Mouse (Mus musculus): ENCODE results near the gene Slc25a33. TPM values are rescaled to one million over a fixed set of nuclear protein-coding genes. Genes with fewer than 3 reads are reported as not detected.
"Not testable (repeated sequence)": the region's sequence is repeated elsewhere in the genome, so short reads cannot be mapped to it uniquely, and the experiment has no call there.

Slc25a33 gene
- total RNA-seq, 2 experiments from 2014 or later: 7.2 to 9.5 TPM

- DNase-seq: no peak
These were observed 15.7 kb downstream of the Slc25a33 start for GRCm38 (mm10) chr4:149758423-149758822.

DNA sequence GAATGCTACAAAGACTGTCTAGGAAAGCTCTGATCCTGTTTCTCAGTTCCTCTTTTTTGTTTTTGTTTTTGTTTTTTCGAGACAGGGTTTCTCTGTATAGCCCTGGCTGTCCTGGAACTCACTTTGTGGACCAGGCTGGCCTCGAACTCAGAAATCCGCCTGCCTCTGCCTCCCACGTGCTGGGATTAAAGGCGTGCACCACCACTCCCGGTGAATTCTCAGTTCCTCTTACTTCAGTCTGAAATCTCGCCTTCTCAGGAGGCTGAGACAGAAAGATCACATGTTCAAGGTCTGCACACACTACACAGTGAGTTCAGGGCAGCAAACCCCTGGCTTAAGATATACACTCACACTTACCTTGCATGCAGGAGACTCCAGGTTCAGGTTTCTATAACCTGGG lies 17.5 kb downstream of the Slc25a33 start:
- not testable (repeated sequence) for DNase-seq

DNA sequence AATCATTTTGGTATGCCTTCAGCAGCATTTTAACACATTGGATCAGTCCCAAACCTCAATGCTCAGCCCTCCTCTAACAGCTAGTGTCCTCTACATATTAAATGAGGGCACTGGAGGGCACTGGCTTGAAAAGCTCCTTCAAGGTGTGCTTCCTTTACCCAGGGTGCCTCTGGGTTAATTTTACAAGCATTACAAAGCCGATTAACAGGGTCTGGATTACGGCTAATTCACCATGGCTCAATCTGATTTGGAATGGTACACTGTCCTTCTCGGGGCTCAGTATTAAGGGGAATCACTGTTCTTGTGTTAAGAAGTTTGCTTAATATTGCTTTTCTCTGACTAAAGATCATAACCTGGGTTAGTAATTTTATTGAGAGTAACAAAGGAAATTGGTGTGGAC lies 21.2 kb downstream of the Slc25a33 start:
- no peak for DNase-seq

- DNase-seq: peak; percentile 71
These were observed 21.8 kb downstream of the Slc25a33 start for GRCm38 (mm10) chr4:149752124-149752799.

GRCm38 (mm10) chr4:149750671-149751070 lies 23.4 kb downstream of the Slc25a33 start:
- DNase-seq: no peak

GRCm38 (mm10) chr4:149749663-149750015 lies 24.4 kb downstream of the Slc25a33 start:
- not testable (repeated sequence) for DNase-seq

DNA sequence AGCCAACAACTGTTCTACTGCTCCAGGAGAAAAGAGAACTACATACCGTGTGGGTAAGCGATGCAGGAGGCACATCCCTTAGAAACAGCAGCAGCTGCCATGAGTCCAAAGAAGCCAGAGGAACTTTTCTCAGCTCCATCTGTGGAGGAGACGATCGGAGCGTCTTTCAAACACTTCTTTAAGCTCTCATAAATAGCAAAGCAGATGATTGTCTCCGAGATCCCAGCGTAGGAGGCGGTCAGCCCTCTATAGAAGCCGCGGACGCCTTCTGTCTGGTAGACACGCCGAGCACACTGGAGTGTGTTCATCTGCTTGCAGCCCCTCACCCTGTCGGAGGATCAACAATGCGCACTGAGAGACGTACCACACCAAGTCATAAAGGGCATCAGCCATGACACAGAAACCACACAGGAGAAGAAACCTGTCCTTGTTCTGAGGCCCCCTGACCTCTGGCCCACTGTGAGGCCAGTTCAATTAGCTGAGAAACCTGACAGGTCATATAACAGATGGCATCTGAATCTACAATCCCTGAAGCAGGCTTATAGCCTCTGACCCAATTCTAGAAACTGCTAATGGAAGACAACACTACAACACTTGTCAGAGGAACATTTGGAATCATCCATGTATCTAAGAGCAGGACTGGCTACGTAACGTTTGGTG lies 24.9 kb downstream of the Slc25a33 start:
- DNase-seq: no peak

- no peak for DNase-seq
These were observed 30.0 kb downstream of the Slc25a33 start for GRCm38 (mm10) chr4:149744119-149744518.

DNA sequence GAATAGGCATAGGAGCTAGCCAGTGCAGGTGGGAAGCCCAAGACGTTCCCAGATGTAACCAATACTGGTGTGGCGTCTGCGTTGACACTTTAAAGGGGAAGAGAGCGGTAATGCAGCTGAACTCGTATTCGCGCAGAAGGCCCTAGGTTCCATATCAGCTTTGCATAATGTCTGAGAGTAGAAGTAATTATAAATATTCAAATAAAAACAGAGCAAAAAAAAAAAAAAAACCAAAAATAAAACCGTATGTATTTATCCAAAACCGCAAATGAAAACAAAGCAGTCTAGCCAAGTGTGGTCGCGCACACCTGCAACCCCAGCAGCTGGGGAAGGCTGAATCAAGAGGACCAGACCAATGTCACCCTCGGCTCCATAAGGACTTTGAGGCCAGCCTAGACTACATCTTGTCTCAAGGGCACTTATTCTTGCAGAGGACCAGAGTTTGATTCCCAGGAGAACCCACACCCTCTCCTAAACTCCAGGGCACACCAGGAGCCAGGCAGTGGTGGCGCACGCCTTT lies 32.0 kb downstream of the Slc25a33 start:
- DNase-seq: no peak

DNA sequence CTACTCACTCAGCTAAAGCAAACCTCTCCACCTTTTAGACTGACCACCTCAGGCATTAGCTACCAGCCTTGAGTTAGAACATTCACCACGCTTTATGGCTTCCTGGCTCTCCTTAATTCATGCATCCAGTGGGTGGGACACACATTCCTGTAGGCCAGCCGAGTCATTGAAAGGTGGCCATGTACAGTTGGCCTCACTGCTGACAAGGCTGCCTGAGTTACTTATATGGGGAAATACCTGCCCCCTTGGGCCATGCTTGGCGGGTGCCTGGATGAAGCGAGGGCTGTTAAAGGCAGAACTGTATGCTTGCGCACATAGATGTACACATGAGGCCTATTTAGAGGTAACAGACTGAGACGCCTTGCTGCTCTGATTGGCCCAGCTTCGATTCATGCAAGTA lies 33.8 kb downstream of the Slc25a33 start:
- DNase-seq: no peak

DNA sequence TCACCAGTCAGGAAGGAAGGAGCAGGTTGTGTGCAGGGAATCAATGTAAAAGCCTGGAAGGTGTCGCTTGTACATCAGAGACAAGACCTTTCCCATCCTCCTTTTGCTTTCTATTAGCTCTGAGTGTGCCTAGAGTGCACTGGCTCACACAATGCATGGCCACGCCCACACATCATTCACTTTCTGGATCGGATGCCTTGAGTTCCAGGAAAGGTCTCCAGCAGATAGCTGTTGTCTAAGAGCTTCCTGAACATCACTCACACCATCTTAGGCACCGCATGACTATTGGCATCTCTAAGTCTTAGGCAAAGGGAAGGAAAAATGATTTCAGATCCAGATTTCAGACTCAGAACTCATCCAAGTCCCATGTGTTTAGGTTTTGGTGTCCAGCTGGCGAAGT lies 34.6 kb downstream of the Slc25a33 start:
- no peak for DNase-seq

DNA sequence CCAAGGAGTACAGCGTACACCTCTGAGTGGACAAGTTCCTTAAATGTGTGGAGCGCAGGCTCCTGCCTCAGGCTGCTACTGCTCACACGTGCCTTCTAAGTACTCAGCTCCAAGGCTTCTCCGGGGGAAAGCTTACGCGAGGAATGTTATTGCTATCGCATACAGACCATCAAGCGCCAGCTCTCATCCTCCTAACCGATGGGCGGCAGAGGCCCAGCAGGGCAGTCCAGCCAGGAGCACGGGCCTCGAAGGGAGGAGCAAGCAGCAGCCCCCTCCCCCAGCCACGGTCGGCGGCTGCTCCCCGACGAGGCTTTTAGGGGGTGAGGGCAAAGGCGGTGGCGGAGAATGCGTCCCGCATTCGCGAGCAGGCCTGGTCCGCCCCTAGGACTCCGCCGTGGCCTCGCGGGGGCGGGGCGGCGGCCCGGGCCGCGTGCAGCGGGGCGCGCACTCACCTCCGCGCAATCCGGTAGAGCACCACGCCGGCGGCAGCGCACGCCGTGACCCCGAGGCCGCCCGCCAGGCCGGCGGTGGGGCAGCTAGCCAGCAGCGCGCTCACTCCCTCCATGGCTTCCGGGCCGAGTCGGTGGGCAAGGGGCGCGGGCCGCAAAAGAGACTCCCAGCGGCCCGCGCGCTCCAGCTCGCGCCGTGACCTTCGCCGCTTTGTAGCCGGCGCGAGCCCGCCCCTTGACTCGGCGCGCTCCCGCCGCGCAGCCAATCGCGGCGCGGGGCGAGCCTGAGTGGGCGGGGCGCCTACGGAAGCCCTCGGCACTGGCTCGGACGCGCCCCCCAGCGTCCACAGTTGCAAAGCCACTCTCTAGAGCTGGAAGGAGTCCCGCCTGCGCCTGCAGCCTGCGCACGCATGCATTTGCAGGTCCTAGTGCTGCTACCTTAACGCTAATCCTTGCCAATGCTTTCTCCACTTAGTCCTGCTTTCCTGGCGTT lies 36.4 kb downstream of the Slc25a33 start, which contains the start of gene Tmem201:
TSS of gene Tmem201 (minus strand) at position 662 of the 942 bp plus-strand sequence.
- DNase-seq: peak; percentile 98

DNA sequence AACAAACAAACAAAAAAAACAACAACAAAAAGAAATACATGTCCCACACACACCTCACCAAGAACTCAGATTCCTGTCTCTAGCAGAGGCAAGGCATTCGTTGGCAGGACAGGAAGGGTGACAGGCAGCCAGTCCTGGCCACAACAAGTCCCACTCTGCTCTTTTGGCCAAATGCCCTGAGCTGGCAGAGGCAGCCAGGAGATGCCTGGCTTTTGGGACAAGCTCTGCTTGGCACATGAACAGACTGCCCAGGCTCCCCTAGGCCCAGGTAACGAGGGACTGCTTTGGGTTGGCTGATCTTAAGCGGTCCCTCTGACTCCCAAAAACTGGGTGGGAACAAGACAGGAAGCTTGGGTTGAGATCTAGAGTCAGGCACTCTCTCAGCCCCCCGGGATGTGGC lies 37.5 kb downstream of the Slc25a33 start:
- DNase-seq: peak; percentile 73

GRCm38 (mm10) chr4:149735624-149736250 lies 38.3 kb downstream of the Slc25a33 start:
- DNase-seq: no peak

DNA sequence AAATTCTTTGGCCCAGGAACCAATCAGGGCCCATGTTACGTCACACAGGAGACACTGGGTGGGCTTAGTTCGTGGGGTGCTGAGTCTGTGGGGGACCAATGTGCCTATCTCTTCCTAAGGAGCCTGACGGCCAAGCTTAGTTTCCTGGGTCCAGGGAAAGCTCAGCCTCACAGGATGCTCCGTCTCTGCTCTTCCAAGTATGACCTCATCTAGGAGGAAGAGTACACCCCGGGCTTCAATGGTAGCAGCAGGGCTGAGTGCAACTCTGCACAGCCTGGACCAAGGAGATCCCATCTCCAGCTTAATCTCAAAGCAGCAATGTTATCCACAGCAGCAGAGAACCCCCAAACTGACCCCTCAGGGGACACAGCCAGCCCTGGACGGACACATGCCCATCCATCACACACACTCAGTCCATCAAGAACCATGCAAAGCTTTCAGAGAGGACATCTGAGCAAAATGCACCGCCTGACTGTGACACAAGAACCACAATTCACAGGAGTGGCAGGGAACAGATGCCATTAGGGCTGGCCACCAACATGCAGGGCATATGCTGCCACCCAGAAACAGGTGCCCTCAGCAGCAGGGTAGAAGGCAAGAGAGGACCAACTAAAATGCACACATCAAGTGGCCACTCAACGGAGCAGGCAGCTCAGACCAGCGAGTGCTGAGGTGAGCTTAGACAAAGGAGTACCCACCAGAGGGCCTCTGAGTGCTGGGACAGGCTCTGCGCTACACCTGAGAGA lies 39.2 kb downstream of the Slc25a33 start:
- DNase-seq: no peak

DNA sequence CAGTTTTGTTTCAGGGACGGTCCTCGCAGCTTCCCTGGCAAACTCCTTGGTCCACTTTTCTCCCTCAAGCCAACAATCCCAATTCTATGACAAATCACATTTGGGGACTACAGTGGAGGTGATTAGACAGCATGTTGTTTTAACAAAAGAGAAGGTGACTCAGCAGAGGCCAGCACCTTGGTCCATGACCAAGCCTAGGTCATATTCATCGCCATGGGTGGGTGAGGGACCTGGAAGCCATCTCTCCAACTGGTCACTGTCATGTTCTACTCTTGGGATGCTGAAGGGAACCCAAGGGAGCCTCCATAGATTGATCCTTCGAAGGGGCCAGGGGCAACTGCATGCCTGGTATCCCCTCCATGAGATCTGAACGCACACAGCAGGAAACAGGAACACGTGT lies 39.8 kb downstream of the Slc25a33 start:
- DNase-seq: no peak

DNA sequence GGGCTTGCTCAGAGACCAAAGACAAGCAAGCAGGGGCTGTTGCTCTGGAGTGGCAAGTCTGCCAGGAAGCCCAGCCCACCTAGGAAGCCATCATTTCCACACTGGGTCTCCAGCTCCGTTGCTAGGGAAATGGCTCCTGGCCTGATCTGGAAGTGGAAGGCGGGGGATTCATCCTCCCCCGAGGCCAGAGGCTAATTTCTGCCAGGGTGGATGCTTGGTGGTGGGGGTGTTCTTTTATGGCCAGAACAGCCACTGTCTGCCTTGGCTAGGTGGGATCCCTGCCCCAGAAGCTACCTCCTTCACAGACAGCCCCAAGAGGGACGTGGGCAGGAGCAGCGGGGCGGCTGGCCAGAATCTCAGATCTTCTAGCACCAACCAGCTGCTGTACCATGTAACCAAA lies 40.3 kb downstream of the Slc25a33 start:
- no peak for DNase-seq

DNA sequence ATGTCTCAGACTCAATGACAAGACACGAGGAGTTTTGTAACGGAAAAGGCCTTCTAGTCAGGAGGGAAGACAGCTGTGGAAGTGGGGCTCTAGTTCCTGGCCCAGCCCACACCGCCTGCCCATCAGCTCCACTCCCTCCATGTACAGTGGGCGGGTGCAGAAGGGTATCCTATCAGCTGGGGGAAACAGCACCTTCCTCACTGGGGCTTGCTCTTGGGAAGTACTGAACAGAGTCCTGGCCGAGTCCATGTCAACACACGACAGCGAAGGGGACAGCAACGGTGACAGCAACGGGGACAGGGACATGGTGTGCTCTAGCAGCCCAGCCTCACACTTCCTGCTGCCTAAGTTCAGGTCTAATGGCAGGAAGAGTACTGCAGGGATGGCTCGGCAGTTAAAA lies 41.3 kb downstream of the Slc25a33 start:
- DNase-seq: no peak

DNA sequence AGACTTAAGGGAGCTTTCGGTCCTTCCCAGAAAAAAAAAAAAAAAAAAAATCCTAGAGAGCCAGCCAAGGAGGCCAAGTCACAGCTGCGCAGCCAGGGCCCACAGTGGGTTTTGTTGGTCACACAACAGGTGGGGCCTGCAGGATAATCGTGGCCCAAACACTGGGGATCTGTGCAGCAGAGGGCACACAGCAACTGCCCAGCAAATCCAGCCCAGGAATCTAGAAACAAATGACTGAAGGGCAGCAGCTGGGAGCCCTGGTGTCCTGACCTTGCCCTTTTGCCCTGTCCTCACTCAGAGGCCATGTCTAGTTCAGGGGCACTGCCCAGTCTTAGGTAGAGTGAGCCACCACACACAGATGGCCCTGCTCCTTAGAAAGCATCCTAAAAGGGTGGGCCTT lies 41.8 kb downstream of the Slc25a33 start:
- no peak for DNase-seq

DNA sequence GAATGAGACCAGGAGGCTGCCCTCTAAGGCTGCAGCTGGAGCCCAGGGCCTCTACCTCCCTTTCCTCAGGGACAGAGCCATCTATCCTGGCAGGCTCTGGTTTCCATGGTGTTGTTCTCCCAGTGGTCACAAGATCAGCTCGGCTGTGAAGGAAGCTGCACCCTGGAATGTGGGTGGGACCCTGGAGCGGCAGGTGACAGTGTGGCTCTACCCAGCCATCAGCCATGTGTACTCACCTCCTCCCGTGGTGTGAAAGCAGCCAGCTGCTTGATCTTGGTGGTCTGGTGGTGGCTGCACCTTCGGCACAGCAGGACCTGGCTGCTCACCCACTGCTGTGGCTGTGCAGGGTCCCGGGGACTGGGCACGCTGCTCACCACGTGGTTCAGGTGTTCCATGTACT lies 43.2 kb downstream of the Slc25a33 start:
- no peak for DNase-seq

DNA sequence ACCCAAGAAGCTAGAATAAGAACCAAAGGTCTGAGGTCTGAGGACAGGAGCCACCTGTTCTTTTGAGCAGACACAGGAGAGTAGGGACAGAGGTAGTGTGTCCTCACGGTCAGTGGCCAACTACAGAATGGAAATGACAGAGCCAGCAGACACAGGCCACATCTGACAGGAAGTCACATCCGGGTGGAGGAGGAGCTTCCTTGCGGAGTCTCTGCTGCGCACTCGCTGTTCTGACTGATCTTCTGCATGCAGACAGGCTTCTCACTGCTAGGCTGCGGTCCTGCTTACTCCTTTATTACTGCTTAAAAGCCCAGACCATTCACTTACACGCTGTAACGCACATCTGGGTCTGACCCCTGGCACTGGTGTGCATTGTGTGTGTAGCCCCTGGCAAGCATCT lies 45.3 kb downstream of the Slc25a33 start:
- DNase-seq: no peak

GRCm38 (mm10) chr4:149727636-149728035 lies 46.4 kb downstream of the Slc25a33 start:
- no peak for DNase-seq

Measured in gastrocnemius, postnatal 10 days (tissue).